Mouse (Mus musculus): ENCODE data around the gene Brpf3. TPM values are rescaled to one million over a fixed set of nuclear protein-coding genes. Genes with fewer than 3 reads are reported as not detected.
A peak's percentile ranks its signal among the peaks of the same experiment; 100 is the strongest.

Gene Brpf3
- polyA plus RNA-seq, 1 experiment from 2014 or later: 11.3 TPM

DNA sequence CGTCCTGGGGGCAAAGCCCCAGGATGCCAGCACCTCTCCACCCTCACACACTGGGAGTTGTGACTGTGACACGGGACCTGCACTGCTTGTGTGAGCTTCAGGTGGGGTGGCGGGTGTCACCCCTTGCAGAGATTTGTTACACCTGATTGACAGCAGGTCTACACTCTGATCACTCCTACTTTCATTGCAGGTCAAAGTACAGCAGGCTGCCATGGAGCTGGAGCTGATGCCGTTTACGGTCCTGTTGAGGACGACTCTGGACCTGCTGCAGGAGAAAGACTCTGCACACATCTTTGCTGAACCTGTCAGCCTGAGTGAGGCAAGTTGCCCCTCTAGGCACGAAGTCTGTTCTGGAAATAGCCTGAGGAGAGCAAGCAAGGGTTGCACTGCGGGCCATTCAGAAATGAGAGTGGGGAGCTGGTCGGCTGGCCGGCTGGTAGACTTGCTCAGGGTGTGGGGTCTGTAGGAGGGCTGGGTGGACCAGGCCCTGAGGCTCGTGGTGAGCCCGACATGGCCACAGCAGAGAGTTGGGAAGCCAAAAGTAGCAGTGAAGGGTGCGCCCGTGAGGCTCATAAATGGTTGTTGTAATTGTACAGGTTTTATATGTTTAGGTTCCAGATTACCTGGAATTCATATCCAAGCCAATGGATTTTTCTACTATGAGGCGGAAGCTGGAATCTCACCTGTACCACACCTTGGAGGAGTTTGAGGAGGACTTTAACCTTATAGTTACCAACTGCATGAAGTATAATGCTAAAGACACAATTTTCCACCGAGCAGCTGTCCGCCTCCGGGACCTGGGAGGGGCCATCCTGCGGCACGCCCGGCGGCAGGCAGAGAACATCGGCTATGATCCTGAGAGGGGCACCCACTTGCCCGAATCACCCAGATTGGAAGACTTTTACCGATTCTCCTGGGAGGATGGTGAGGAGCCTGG is 16.3 kb downstream of the Brpf3 start:
- Histone ChIP-seq H3K27ac (no peak overlapping the region), H3K9me3 (no peaks in the 10 kb centered on the region), H3K36me3 (peaks cover 97% of the 10 kb centered on the region), H3K4me3 (no peak overlapping the region), H3K4me1 (no peaks in the 10 kb centered on the region), H3K4me2 (replicated peaks) (no peak overlapping the region), H3K27me3 (no peaks in the 10 kb centered on the region), H3K9ac (no peak overlapping the region)
- ATAC-seq (ENCODE audit: low FRiP score, low read depth): no peak
- WGBS: 93% methylated on average over 25 of the region's 25 CpGs

DNA sequence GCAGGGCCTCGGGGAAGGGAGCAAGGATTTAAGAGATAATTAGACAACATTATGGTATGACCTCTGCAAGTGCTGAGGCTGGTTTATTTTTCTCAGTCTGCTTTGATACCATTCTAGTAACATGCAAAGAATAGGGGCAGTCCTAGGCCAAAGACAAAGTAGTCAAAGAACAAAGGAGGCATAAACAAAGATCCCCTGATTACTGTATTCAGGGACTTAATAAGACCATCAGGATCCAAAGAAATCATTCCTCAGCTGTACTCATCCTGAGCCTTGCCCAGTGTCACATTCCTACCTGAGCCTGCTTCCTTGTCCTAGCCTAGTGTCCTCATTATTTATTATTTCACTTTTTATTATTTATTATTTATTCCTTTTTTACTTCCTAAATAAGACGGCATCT is 19.3 kb downstream of the Brpf3 start:
- WGBS: 86% methylated on average over 2 of the region's 2 CpGs
- Histone ChIP-seq H3K27me3 (no peaks in the 10 kb centered on the region), H3K4me2 (replicated peaks) (no peak overlapping the region), H3K27ac (no peak overlapping the region), H3K9me3 (no peaks in the 10 kb centered on the region), H3K36me3 (peaks cover 97% of the 10 kb centered on the region), H3K9ac (no peak overlapping the region), H3K4me1 (no peaks in the 10 kb centered on the region), H3K4me3 (no peak overlapping the region)
- ATAC-seq (ENCODE audit: low FRiP score, low read depth): no peak

DNA sequence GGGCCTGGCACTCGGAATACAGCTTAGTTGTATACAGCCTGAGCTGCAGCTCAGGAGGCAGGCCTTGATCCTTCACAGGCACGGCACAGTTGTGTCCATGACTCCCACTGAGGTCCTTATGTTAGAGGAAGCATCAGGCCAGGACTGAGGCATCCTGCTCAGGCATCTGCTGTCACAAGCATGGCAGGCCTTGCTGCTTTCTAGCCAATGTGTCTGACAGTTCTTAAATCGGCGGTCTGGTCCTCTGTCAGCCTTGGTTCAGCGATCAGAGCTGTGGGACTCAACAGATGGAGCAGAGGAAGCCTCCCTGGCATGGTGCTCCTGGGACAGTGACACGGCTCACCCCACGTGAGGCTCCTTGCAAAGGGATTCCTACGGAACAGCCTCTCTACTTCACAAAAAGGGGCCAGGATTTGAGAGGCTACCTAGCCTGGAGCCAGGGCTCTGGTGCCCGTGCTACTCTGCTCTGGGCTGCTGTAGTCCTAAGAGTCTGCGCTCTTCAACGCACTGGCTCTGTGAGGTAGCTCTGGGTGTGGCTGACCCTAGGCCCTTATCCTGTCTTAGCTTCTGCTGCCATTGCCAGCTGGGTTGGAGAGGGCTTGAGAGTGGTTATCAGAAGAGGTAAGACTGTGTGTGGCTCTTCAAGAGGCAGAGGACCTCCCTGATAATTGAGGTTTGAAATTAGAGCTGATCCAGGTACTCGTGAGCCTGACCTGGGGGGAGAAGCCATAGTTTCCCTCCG is 22.3 kb downstream of the Brpf3 start:
- no peak overlapping the region for H3K4me2 ChIP-seq (replicated peaks)
- no peak overlapping the region for H3K4me3 ChIP-seq
- H3K9ac ChIP-seq: no peak overlapping the region
- 90% methylated on average over 13 of the region's 13 CpGs for WGBS
- no peaks in the 10 kb centered on the region for H3K27me3 ChIP-seq
- H3K36me3 ChIP-seq: peaks cover 98% of the 10 kb centered on the region
- no peaks in the 10 kb centered on the region for H3K9me3 ChIP-seq
- no peak overlapping the region for H3K27ac ChIP-seq
- H3K4me1 ChIP-seq: no peaks in the 10 kb centered on the region
- no peak for ATAC-seq (ENCODE audit: low FRiP score, low read depth)

DNA sequence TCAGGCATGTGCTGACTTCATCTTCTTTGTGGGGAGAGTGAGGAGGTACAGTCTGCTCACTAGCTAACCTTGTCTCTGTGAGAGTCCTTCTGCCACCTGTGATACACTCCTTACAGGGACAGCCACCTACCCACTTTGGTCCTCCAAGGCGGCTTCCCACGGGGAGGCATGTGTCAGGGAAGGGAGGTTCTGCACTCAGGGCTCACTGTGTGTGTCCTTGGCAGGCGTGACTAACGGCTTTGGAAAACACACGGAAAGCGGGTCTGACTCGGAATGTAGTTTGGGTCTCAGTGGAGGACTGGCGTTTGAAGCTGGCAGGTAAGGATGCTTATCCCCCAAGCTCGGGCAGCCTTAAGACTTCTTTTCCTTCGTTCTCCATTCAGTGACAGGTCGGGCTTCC is 22.9 kb downstream of the Brpf3 start:
- Histone ChIP-seq H3K4me3 (no peak overlapping the region), H3K4me2 (replicated peaks) (no peak overlapping the region), H3K9ac (no peak overlapping the region), H3K4me1 (no peaks in the 10 kb centered on the region), H3K27me3 (no peaks in the 10 kb centered on the region), H3K9me3 (no peaks in the 10 kb centered on the region), H3K36me3 (peaks cover 98% of the 10 kb centered on the region), H3K27ac (no peak overlapping the region)
- 87% methylated on average over 11 of the region's 11 CpGs for WGBS
- ATAC-seq (ENCODE audit: low FRiP score, low read depth): no peak

DNA sequence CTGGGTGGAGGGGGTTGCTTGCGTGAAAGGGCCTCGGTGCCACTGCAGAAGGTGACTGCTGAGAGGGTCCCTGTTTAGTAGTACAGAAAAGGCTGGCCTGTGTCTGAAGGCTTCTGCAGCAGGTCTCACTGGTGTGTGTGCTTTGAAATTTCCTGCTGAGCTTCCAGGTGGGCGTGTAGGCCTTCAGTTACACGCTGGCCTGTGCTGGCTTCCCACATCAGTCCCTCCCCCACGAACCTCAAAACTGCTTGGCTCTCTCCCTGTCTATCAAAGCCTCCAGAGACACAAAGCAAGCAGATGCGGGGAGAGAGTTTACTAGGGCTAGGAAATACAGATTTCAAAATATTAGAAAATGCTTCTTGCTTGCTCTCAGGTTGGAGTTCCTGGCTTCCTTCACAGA is 24.0 kb downstream of the Brpf3 start:
- H3K36me3 ChIP-seq: peaks cover 99% of the 10 kb centered on the region

DNA sequence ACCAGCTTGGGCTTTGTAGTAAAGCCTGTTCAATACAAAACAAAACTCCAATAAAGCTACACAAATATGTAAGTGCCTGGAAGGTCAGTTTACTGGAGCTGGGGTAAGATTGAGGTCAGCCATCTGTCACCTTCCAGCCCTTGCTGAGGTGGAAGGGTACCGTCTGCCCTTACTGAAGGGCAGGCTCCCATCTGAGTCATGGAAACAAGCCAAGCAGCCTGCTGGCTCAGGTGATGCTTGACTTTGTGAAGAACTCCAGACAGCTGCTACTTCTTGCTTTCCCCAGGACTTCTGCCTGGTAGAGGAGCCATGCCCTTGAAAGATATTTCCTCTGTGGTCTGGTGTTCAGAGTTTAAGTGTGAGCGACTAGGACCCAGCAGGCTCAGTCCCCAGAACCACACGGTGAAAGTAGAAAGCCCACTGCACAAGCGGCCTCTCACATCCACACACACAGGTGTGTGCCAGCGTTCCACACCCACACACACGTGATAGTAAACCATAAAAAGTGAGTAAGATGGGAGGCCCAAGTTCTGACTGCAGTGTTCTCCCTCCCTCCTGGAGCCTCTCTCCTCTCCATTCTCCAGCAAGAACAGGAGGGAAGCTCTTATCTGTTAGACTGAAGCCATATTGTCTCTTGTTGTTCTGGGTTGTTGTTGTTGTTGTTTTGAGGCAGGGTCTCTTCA is 24.6 kb downstream of the Brpf3 start:
- no peak for ATAC-seq (ENCODE audit: low FRiP score, low read depth)
- Histone ChIP-seq H3K27ac (no peak overlapping the region), H3K9me3 (no peaks in the 10 kb centered on the region), H3K4me3 (no peak overlapping the region), H3K36me3 (peaks cover 99% of the 10 kb centered on the region), H3K4me1 (no peaks in the 10 kb centered on the region), H3K27me3 (no peaks in the 10 kb centered on the region), H3K9ac (no peak overlapping the region), H3K4me2 (replicated peaks) (no peak overlapping the region)
- 88% methylated on average over 6 of the region's 6 CpGs for WGBS

More for the DNA sequence above, 24.0 kb downstream of the Brpf3 start:
- Histone ChIP-seq H3K4me3 (no peak overlapping the region), H3K4me2 (replicated peaks) (no peak overlapping the region), H3K27me3 (no peaks in the 10 kb centered on the region), H3K9ac (no peak overlapping the region), H3K27ac (no peak overlapping the region), H3K4me1 (no peaks in the 10 kb centered on the region), H3K9me3 (no peaks in the 10 kb centered on the region)
- ATAC-seq (ENCODE audit: low FRiP score, low read depth): no peak
- 79% methylated on average over 6 of the region's 6 CpGs for WGBS

DNA sequence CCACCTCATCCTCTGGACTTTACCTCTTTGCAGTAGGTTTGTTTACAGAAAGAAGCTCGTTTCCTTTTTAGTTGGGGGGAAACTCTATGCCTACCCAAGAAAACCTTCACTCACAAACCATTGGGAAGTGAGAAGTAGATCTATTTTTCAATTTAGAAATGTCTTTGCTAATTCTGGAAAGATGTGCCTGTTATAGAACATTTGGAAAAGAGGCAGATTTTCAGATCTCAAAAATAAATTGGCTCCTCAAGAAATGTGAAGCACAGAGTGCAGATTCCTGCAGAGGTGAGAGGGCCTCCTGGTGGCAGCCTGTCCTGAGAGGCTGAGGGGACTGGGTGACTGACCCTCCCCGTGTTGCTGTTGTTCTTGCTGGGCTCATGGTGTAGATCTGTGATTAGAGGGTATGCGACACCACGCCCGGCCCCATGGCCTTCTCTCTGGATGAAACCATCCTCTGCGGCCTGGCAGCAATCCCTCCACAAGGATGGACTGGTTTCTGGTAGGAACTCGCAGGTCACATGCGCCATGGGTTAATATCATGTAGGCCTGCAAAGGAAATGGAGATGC is 26.9 kb downstream of the Brpf3 start:
- H3K36me3 ChIP-seq: peaks cover 99% of the 10 kb centered on the region
- H3K27ac ChIP-seq: no peak overlapping the region
- no peak for ATAC-seq (ENCODE audit: low FRiP score, low read depth)
- H3K27me3 ChIP-seq: no peaks in the 10 kb centered on the region
- no peaks in the 10 kb centered on the region for H3K9me3 ChIP-seq
- no peaks in the 10 kb centered on the region for H3K4me1 ChIP-seq
- H3K4me3 ChIP-seq: no peak overlapping the region
- H3K9ac ChIP-seq: no peak overlapping the region
- H3K4me2 ChIP-seq (replicated peaks): no peak overlapping the region
- WGBS: 88% methylated on average over 8 of the region's 8 CpGs

DNA sequence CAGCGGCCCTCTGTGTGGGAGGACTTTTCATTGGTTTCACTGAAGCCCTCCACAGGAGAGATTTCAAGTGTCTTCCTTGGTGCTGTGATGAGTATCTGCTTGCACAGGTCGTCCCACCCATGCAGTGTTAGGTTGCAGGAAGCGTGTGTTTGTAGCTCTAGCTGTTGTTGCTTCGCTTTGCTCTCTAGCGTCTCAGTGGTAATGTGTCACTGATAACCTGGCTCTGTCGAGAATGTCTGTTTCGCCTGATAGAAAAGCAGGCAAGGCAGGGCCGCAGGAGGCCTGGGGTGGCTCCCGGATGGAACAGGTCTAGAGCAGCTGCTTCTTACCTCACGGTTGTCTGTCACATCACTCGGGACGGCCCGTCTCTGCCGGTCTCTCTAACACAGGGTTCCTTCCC is 28.2 kb downstream of the Brpf3 start:
- Histone ChIP-seq H3K36me3 (peaks cover 91% of the 10 kb centered on the region), H3K27ac (no peak overlapping the region), H3K27me3 (no peaks in the 10 kb centered on the region), H3K4me3 (no peak overlapping the region), H3K9me3 (no peaks in the 10 kb centered on the region), H3K4me1 (no peaks in the 10 kb centered on the region), H3K9ac (no peak overlapping the region), H3K4me2 (replicated peaks) (no peak overlapping the region)
- WGBS: 78% methylated on average over 14 of the region's 14 CpGs
- ATAC-seq (ENCODE audit: low FRiP score, low read depth): no peak

DNA sequence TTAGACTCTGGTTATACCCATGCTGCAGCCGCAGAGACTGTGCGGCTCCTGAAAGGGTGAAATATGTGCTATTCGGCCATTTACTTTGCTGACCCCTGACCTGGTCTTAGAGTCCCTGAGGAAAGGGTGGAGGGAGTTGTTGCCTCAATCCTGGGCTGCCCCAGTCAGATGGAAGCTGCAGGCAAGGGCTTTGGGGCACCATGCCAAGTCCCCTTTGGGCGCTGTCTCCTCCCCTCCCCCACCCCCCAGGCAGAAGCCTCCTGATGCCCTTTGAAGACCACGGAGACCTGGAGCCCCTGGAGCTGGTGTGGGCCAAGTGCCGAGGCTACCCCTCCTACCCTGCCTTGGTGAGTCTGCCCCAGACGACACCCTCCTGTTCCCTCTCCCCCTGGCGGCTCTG is 30.2 kb downstream of the Brpf3 start:
- 59% methylated on average over 8 of the region's 8 CpGs for WGBS
- no peak for ATAC-seq (ENCODE audit: low FRiP score, low read depth)
- H3K36me3 ChIP-seq: peaks cover 89% of the 10 kb centered on the region

DNA sequence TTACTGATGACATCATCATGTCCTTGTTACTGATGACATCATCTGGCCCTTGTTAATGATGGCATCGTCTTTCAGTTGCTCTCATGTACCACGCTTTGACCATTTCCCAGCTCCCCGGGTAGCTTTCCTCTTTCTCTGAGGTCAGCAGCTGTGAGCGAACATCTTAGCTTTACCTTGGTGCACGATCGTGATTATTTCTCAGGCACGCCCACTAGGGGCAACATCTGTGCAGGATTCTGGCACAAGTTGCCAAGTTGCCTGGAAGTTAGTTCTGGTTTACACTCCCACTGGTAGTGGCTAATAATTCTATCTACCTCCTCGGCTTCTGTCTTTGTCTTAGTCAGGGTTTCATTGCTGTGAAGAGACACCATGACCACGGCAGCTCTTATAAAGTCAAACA is 31.1 kb downstream of the Brpf3 start:
- WGBS: 86% methylated on average over 9 of the region's 9 CpGs
- Histone ChIP-seq H3K9me3 (no peaks in the 10 kb centered on the region), H3K36me3 (peaks cover 89% of the 10 kb centered on the region), H3K9ac (no peak overlapping the region), H3K27me3 (no peaks in the 10 kb centered on the region), H3K4me2 (replicated peaks) (no peak overlapping the region), H3K4me3 (no peak overlapping the region), H3K4me1 (no peaks in the 10 kb centered on the region), H3K27ac (no peak overlapping the region)
- no peak for ATAC-seq (ENCODE audit: low FRiP score, low read depth)

More for the DNA sequence above, 30.2 kb downstream of the Brpf3 start:
- Histone ChIP-seq H3K4me3 (no peak overlapping the region), H3K9me3 (no peaks in the 10 kb centered on the region), H3K27ac (no peak overlapping the region), H3K27me3 (no peaks in the 10 kb centered on the region), H3K4me1 (no peaks in the 10 kb centered on the region), H3K4me2 (replicated peaks) (no peak overlapping the region), H3K9ac (no peak overlapping the region)

DNA sequence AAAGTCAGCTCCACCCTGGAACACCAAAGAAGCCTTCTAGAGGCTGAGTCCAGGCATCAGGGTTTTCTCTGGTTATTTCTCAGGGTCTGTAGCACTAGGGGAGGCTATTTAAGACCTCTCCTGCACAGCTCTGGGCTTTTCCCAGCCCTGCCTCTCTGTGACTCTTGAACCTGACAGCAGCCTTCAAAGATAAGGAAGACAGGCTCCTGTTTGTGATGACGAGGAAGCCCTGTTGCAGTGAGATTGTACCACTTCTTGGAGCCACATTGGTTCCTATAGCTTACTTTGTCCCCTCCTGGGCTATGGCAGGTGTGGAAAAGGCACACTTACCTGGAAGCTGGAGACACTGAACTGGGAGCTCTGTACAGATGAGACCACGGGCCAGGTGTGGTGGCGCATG is 32.0 kb downstream of the Brpf3 start:
- Histone ChIP-seq H3K9me3 (no peaks in the 10 kb centered on the region), H3K27ac (no peak overlapping the region), H3K4me3 (no peak overlapping the region), H3K4me2 (replicated peaks) (no peak overlapping the region), H3K27me3 (no peaks in the 10 kb centered on the region), H3K4me1 (no peaks in the 10 kb centered on the region), H3K36me3 (peaks cover 89% of the 10 kb centered on the region), H3K9ac (no peak overlapping the region)
- WGBS: 89% methylated on average over 3 of the region's 3 CpGs
- ATAC-seq (ENCODE audit: low FRiP score, low read depth): no peak

DNA sequence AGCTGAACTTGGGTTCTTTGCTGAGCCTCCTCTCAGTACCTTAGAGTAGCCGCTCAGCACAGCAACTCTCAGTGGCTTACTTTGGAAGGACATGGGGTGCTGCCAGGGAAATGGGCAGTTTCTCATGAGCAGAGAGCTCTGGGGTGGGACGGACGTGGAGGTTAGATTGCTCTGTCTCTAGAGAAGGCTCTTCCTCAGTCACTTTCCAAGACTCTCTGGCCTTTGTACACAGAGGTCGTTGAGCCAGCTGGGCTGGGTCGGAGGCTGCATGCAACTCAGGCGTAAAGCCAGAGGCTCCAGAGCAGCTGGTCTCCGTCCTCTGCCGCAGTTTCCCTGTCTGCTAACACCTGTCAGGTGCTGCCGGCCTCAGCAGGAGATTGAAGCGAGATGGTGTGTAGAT is 33.8 kb downstream of the Brpf3 start:
- WGBS: 78% methylated on average over 10 of the region's 10 CpGs
- Histone ChIP-seq H3K4me2 (replicated peaks) (no peak overlapping the region), H3K9me3 (no peaks in the 10 kb centered on the region), H3K36me3 (peaks cover 89% of the 10 kb centered on the region), H3K9ac (peak overlapping the region; percentile 13; the same call in 1 of the 2 replicates), H3K4me3 (no peak overlapping the region), H3K4me1 (no peaks in the 10 kb centered on the region), H3K27me3 (no peaks in the 10 kb centered on the region), H3K27ac (no peak overlapping the region)
- ATAC-seq (ENCODE audit: low FRiP score, low read depth): no peak

Measured in limb, embryonic 13.5 days (tissue).